Mouse (Mus musculus) myocyte (in vitro differentiated cells): ENCODE measurements at regions not wholly inside any gene's neighbourhood (a gene's known extent, or its start where the extent isn't known, plus 50 kb on each side); places are given as distances from the start of the nearest gene placed in this dataset.

Experiments used
- H3K27me3 ChIP-seq: one replicate; pipeline ENCODE4 v1.6.1; 2011; ENCODE audit not compliant: control insufficient read depth, insufficient read depth, insufficient read length
- H3K36me3 ChIP-seq: one replicate; pipeline ENCODE4 v1.6.1; 2011; ENCODE audit not compliant: control insufficient read depth, insufficient read depth
- H3K4me2 ChIP-seq: one replicate; pipeline ENCODE4 v1.6.1; 2011; ENCODE audit warnings: low read depth, control low read depth
- H3K4me3 ChIP-seq: one replicate; pipeline ENCODE4 v1.5.1; 2011; ENCODE audit warnings: mild to moderate bottlenecking, control low read depth, moderate library complexity
- H3K79me2 ChIP-seq: one replicate; pipeline ENCODE4 v1.6.1; 2011; ENCODE audit not compliant: control insufficient read depth, insufficient read depth
- H3ac ChIP-seq: one replicate; pipeline ENCODE4 v1.6.1; 2011; ENCODE audit not compliant: control insufficient read depth, insufficient read length
- CEBPB ChIP-seq: IDR thresholded peaks from 2 replicates; pipeline ENCODE4 v1.6.1; 2011; ENCODE audit warnings: mild to moderate bottlenecking, moderate library complexity; ENCODE audit not compliant: poor library complexity, insufficient read depth, severe bottlenecking
- E2F4 ChIP-seq: IDR thresholded peaks from one replicate; pipeline ENCODE4 v1.6.1; 2011; ENCODE audit warnings: mild to moderate bottlenecking, control low read depth, moderate library complexity; ENCODE audit not compliant: insufficient read depth
- MAX ChIP-seq: IDR thresholded peaks from one replicate; pipeline ENCODE4 v1.6.1; 2011; ENCODE audit warnings: low read depth, mild to moderate bottlenecking, control low read depth
- MYOD1 ChIP-seq, 3 experiments: IDR thresholded peaks; one replicate each; pipeline ENCODE4 v1.6.1; 2011; ENCODE audit warnings: control low read depth in 2 of 3, low read depth in 2 of 3, mild to moderate bottlenecking in 2 of 3, moderate library complexity in 1 of 3; ENCODE audit not compliant: insufficient read length in 2 of 3, control insufficient read depth in 1 of 3
- MYOG ChIP-seq, 3 experiments: IDR thresholded peaks; one replicate each; pipeline ENCODE4 v1.6.1; 2011; ENCODE audit warnings: control low read depth in 2 of 3, low read depth in 2 of 3, mild to moderate bottlenecking in 2 of 3; ENCODE audit not compliant: insufficient read length in 2 of 3, control insufficient read depth in 1 of 3, insufficient read depth in 1 of 3
- POLR2A ChIP-seq: IDR thresholded peaks from one replicate; pipeline ENCODE4 v1.6.1; 2011; ENCODE audit warnings: low read depth, mild to moderate bottlenecking, control low read depth, moderate library complexity; ENCODE audit not compliant: insufficient read length
- POLR2AphosphoS2 ChIP-seq: IDR thresholded peaks from one replicate; pipeline ENCODE4 v1.6.1; 2011; ENCODE audit warnings: low read depth, control low read depth; ENCODE audit not compliant: insufficient read length
- REST ChIP-seq: IDR thresholded peaks from one replicate; pipeline ENCODE4 v1.6.1; 2011; ENCODE audit warnings: mild to moderate bottlenecking, control low read depth, moderate library complexity; ENCODE audit not compliant: insufficient read depth, insufficient read length
- SRF ChIP-seq: IDR thresholded peaks from one replicate; pipeline ENCODE4 v1.6.1; 2011; ENCODE audit warnings: low read depth; ENCODE audit not compliant: control insufficient read depth, insufficient read length
- TCF12 ChIP-seq: IDR thresholded peaks from one replicate; pipeline ENCODE4 v1.6.1; 2011; ENCODE audit warnings: mild to moderate bottlenecking, control low read depth; ENCODE audit not compliant: poor library complexity, insufficient read depth, severe bottlenecking
- TCF3 ChIP-seq: IDR thresholded peaks from one replicate; pipeline ENCODE4 v1.6.1; 2011; ENCODE audit warnings: low read depth, control low read depth; ENCODE audit not compliant: insufficient read length
- USF1 ChIP-seq: IDR thresholded peaks from one replicate; pipeline ENCODE4 v1.6.1; 2011; ENCODE audit warnings: low read depth, mild to moderate bottlenecking, control low read depth, moderate library complexity

- no peaks in the 10 kb centered on the region for H3K36me3 ChIP-seq
- H3ac ChIP-seq: no peak overlapping the region
- no peak overlapping the region for H3K4me2 ChIP-seq
- H3K79me2 ChIP-seq: no peaks in the 10 kb centered on the region
- no peak overlapping the region for H3K4me3 ChIP-seq
- TF ChIP-seq TCF3: no peak
- TF ChIP-seq TCF12: no peak
- TF ChIP-seq E2F4: no peak
- no peak for TF ChIP-seq MAX
- no peak for TF ChIP-seq POLR2AphosphoS2
- TF ChIP-seq MYOD1 (IDR thresholded peaks at IDR 0.05; ENCODE audit: control insufficient read depth in 1 of 3, insufficient read length in 2 of 3, low read depth in 2 of 3): no peak
- H3K27me3 ChIP-seq: no peaks in the 10 kb centered on the region
Observed at GRCm38 (mm10) chr12:99039497-99040322, 119.3 kb downstream of the Ttc8 start.

- Histone ChIP-seq H3K4me3 (no peak overlapping the region), H3ac (no peak overlapping the region), H3K4me2 (no peak overlapping the region), H3K79me2 (no peaks in the 10 kb centered on the region), H3K36me3 (no peaks in the 10 kb centered on the region), H3K27me3 (no peaks in the 10 kb centered on the region)
- TF ChIP-seq TCF12: no peak
- TF ChIP-seq MYOG (IDR thresholded peaks at IDR 0.05; ENCODE audit: control insufficient read depth in 1 of 3, insufficient read depth in 1 of 3, insufficient read length in 2 of 3, low read depth in 2 of 3): no peak
- TF ChIP-seq TCF3: no peak
- no peak for TF ChIP-seq POLR2AphosphoS2
- TF ChIP-seq CEBPB: no peak
- TF ChIP-seq SRF: no peak
- peak; percentile 46 for TF ChIP-seq REST
Observed at GRCm38 (mm10) chr12:99041606-99042005, 121.2 kb downstream of the Ttc8 start.

DNA sequence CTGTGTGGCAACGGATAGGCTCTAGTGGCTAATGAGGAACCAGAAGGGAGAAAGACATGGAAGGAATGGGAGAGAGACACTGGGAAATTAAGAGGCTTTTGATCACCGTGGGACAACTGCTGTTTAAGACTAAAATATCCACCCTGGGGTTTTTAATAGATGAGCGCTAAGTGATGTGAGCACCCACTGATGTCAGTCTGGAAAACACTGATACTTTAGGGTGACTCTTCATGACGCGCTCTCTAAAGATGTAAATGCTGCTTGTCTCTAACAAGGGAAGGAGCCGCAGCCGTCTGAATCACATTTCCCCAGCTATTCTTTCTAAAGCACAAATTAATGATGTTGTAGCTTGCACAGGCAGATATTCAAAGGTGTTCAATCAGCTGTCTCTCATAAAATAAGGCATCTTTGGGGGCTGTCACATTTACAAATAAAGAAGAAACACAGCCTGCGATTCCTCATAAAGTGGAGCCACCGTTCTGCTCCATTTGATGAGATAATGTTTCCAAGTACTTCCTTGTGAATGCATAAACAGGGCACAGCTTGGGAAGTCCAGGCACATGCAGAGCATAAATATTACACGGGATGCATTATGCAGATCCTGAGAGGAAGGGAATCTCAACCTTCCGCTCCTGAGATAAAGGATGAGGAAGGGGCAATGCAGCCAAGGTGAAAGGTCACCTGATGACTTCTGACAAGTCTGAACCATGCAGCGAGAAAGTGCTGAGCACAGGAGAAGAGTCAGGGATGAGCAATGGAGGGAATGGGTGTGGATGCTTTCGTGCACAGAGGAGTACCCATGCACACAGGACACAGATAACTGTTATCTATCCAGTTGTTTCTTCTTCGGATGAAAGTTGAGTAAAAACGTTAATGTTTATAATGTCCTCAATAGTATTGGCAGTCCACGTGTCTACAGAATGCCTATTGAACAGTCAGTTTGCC, 122.8 kb downstream of the Ttc8 start:
- Histone ChIP-seq H3ac (no peak overlapping the region), H3K79me2 (no peaks in the 10 kb centered on the region), H3K27me3 (no peaks in the 10 kb centered on the region), H3K4me2 (no peak overlapping the region), H3K4me3 (no peak overlapping the region), H3K36me3 (no peaks in the 10 kb centered on the region)
- TF ChIP-seq USF1 (no peak), MAX (no peak), POLR2A (no peak), MYOG (IDR thresholded peaks at IDR 0.05; ENCODE audit: control insufficient read depth in 1 of 3, insufficient read depth in 1 of 3, insufficient read length in 2 of 3, low read depth in 2 of 3) (no peak), CEBPB (no peak), POLR2AphosphoS2 (no peak)

- Histone ChIP-seq H3K27me3 (no peaks in the 10 kb centered on the region), H3K36me3 (no peaks in the 10 kb centered on the region), H3K4me3 (no peak overlapping the region), H3K79me2 (no peaks in the 10 kb centered on the region), H3K4me2 (no peak overlapping the region), H3ac (no peak overlapping the region)
- TF ChIP-seq MYOG (IDR thresholded peaks at IDR 0.05; ENCODE audit: control insufficient read depth in 1 of 3, insufficient read depth in 1 of 3, insufficient read length in 2 of 3, low read depth in 2 of 3) (no peak), TCF12 (no peak), SRF (no peak), TCF3 (no peak), USF1 (no peak), POLR2AphosphoS2 (no peak), REST (no peak), E2F4 (no peak), POLR2A (no peak), MYOD1 (IDR thresholded peaks at IDR 0.05; ENCODE audit: control insufficient read depth in 1 of 3, insufficient read length in 2 of 3, low read depth in 2 of 3) (no peak)
Observed at GRCm38 (mm10) chr12:99044477-99044876, 124.1 kb downstream of the Ttc8 start.

DNA sequence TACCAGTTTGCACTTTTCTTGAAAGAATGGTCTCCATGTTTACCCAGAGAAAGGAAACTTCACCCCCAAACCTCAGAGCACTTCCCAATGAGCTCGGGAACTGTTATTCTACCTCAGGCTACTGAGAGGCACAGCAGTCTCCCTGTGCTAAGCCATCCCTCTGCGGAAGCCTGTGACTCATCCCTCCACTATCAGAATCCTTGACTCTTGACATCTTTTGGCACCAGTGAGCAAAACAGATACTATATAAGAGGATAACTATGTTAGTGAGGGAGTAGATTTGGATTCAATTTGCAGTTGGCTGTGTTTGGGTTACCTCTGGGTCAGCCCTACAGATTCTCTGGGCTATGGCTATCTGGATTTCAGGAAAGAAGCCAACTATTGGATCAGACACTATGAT, 130.1 kb downstream of the Ttc8 start:
- Histone ChIP-seq H3ac (no peak overlapping the region), H3K4me2 (no peak overlapping the region), H3K36me3 (no peaks in the 10 kb centered on the region), H3K27me3 (no peaks in the 10 kb centered on the region), H3K4me3 (no peak overlapping the region), H3K79me2 (no peaks in the 10 kb centered on the region)
- TF ChIP-seq CEBPB (no peak), MYOD1 (IDR thresholded peaks at IDR 0.05; ENCODE audit: control insufficient read depth in 1 of 3, insufficient read length in 2 of 3, low read depth in 2 of 3) (no peak), SRF (no peak), MYOG (IDR thresholded peaks at IDR 0.05; ENCODE audit: control insufficient read depth in 1 of 3, insufficient read depth in 1 of 3, insufficient read length in 2 of 3, low read depth in 2 of 3) (no peak), POLR2AphosphoS2 (no peak), TCF12 (no peak), POLR2A (no peak), USF1 (no peak), REST (no peak), E2F4 (no peak), MAX (no peak), TCF3 (no peak)
